Mouse (Mus musculus): ENCODE measurements around the gene Cdk14. TPM values are rescaled to one million over a fixed set of nuclear protein-coding genes. Genes with fewer than 3 reads are reported as not detected.
"Not testable (repeated sequence)": the region's sequence is repeated elsewhere in the genome, so short reads cannot be mapped to it uniquely, and the experiment has no call there.

Cdk14 gene
- polyA plus RNA-seq, 1 experiment from 2014 or later: 13.8 TPM

- no peak for ATAC-seq (replicated peaks; ENCODE audit: low FRiP score)
- Histone ChIP-seq H3K9me3 (replicated peaks) (no peaks in the 10 kb centered on the region), H3K36me3 (no peaks in the 10 kb centered on the region), H3K27ac (no peak overlapping the region), H3K9ac (no peak overlapping the region), H3K4me2 (no peak overlapping the region), H3K4me1 (no peaks in the 10 kb centered on the region), H3K27me3 (no peaks in the 10 kb centered on the region), H3K4me3 (replicated peaks) (no peak overlapping the region)
- WGBS: 90% methylated on average over 2 of the region's 2 CpGs
These were observed 173.5 kb downstream of the Cdk14 start for GRCm38 (mm10) chr5:5246534-5247175.

GRCm38 (mm10) chr5:5245182-5245581, 174.9 kb downstream of the Cdk14 start:
- H3K9me3 ChIP-seq (replicated peaks): no peaks in the 10 kb centered on the region
- no peak overlapping the region for H3K27ac ChIP-seq
- H3K9ac ChIP-seq: no peak overlapping the region
- ATAC-seq (replicated peaks; ENCODE audit: low FRiP score): no peak
- no peaks in the 10 kb centered on the region for H3K4me1 ChIP-seq
- 91% methylated on average over 7 of the region's 7 CpGs for WGBS
- H3K4me2 ChIP-seq: no peak overlapping the region
- no peaks in the 10 kb centered on the region for H3K27me3 ChIP-seq
- no peak overlapping the region for H3K4me3 ChIP-seq (replicated peaks)
- H3K36me3 ChIP-seq: no peaks in the 10 kb centered on the region

- Histone ChIP-seq H3K36me3 (no peaks in the 10 kb centered on the region), H3K4me2 (no peak overlapping the region), H3K27ac (no peak overlapping the region), H3K4me1 (no peaks in the 10 kb centered on the region), H3K9me3 (replicated peaks) (no peaks in the 10 kb centered on the region), H3K27me3 (no peaks in the 10 kb centered on the region), H3K9ac (no peak overlapping the region), H3K4me3 (replicated peaks) (no peak overlapping the region)
- no peak for ATAC-seq (replicated peaks; ENCODE audit: low FRiP score)
These were observed 176.5 kb downstream of the Cdk14 start for GRCm38 (mm10) chr5:5243648-5244047.

GRCm38 (mm10) chr5:5242704-5243103, 177.4 kb downstream of the Cdk14 start:
- Histone ChIP-seq H3K4me2 (no peak overlapping the region), H3K4me1 (no peaks in the 10 kb centered on the region), H3K27ac (no peak overlapping the region), H3K9ac (no peak overlapping the region), H3K27me3 (no peaks in the 10 kb centered on the region), H3K9me3 (replicated peaks) (0 out of 2 replicates have a peak, but pooled peaks cover 1% of the 10 kb centered on the region), H3K36me3 (no peaks in the 10 kb centered on the region), H3K4me3 (replicated peaks) (no peak overlapping the region)
- 85% methylated on average over 5 of the region's 5 CpGs for WGBS
- ATAC-seq (replicated peaks; ENCODE audit: low FRiP score): no peak

- WGBS: 90% methylated on average over 6 of the region's 6 CpGs
- no peak for ATAC-seq (replicated peaks; ENCODE audit: low FRiP score)
- Histone ChIP-seq H3K4me1 (no peaks in the 10 kb centered on the region), H3K9ac (no peak overlapping the region), H3K9me3 (replicated peaks) (peaks cover 7% of the 10 kb centered on the region; the same call in 1 of the 2 replicates), H3K27ac (no peak overlapping the region), H3K4me3 (replicated peaks) (no peak overlapping the region), H3K27me3 (no peaks in the 10 kb centered on the region), H3K36me3 (peaks cover 6% of the 10 kb centered on the region; the same call in 1 of the 2 replicates), H3K4me2 (no peak overlapping the region)
These were observed 179.0 kb downstream of the Cdk14 start for GRCm38 (mm10) chr5:5241088-5241487.

- Histone ChIP-seq H3K4me1 (no peaks in the 10 kb centered on the region), H3K36me3 (peaks cover 6% of the 10 kb centered on the region; the same call in 1 of the 2 replicates), H3K27ac (no peak overlapping the region), H3K27me3 (no peaks in the 10 kb centered on the region), H3K9ac (no peak overlapping the region), H3K4me3 (replicated peaks) (no peak overlapping the region), H3K4me2 (no peak overlapping the region), H3K9me3 (replicated peaks) (peaks cover 7% of the 10 kb centered on the region; the same call in 1 of the 2 replicates)
- ATAC-seq (replicated peaks; ENCODE audit: low FRiP score): no peak
- 96% methylated on average over 3 of the region's 3 CpGs for WGBS
These were observed 180.0 kb downstream of the Cdk14 start for GRCm38 (mm10) chr5:5240121-5240520.

GRCm38 (mm10) chr5:5234935-5235334, 185.2 kb downstream of the Cdk14 start:
- not testable (repeated sequence) for H3K4me1 ChIP-seq; ATAC-seq (replicated peaks; ENCODE audit: low FRiP score); H3K27me3 ChIP-seq; H3K9me3 ChIP-seq (replicated peaks); H3K4me3 ChIP-seq (replicated peaks); H3K27ac ChIP-seq; H3K36me3 ChIP-seq; H3K9ac ChIP-seq; H3K4me2 ChIP-seq
- WGBS: 89% methylated on average over 10 of the region's 10 CpGs

GRCm38 (mm10) chr5:5226966-5227365, 193.1 kb downstream of the Cdk14 start:
- no peak for ATAC-seq (replicated peaks; ENCODE audit: low FRiP score)
- H3K4me1 ChIP-seq: no peaks in the 10 kb centered on the region
- no peaks in the 10 kb centered on the region for H3K36me3 ChIP-seq
- WGBS: 90% methylated on average over 4 of the region's 4 CpGs
- no peaks in the 10 kb centered on the region for H3K9me3 ChIP-seq (replicated peaks)
- H3K9ac ChIP-seq: no peak overlapping the region
- H3K4me2 ChIP-seq: no peak overlapping the region
- no peaks in the 10 kb centered on the region for H3K27me3 ChIP-seq
- H3K4me3 ChIP-seq (replicated peaks): no peak overlapping the region
- H3K27ac ChIP-seq: no peak overlapping the region

GRCm38 (mm10) chr5:5211780-5212135, 208.4 kb downstream of the Cdk14 start:
- ATAC-seq (replicated peaks; ENCODE audit: low FRiP score): no peak
- WGBS: 54% methylated on average over 1 of the region's 1 CpGs
- no peak overlapping the region for H3K4me2 ChIP-seq

GRCm38 (mm10) chr5:5211034-5211779, 208.9 kb downstream of the Cdk14 start:
- H3K9me3 ChIP-seq (replicated peaks): no peaks in the 10 kb centered on the region
- H3K4me2 ChIP-seq: no peak overlapping the region
- no peak overlapping the region for H3K27ac ChIP-seq
- H3K27me3 ChIP-seq: no peaks in the 10 kb centered on the region
- H3K4me3 ChIP-seq (replicated peaks): no peak overlapping the region
- H3K36me3 ChIP-seq: no peaks in the 10 kb centered on the region
- H3K4me1 ChIP-seq: no peaks in the 10 kb centered on the region
- WGBS: 63% methylated on average over 7 of the region's 7 CpGs
- H3K9ac ChIP-seq: no peak overlapping the region
- ATAC-seq (replicated peaks; ENCODE audit: low FRiP score): no peak

More at GRCm38 (mm10) chr5:5211780-5212135, 208.4 kb downstream of the Cdk14 start:
- H3K4me1 ChIP-seq: no peaks in the 10 kb centered on the region
- H3K4me3 ChIP-seq (replicated peaks): no peak overlapping the region
- no peaks in the 10 kb centered on the region for H3K9me3 ChIP-seq (replicated peaks)
- H3K36me3 ChIP-seq: no peaks in the 10 kb centered on the region
- H3K27ac ChIP-seq: no peak overlapping the region
- no peaks in the 10 kb centered on the region for H3K27me3 ChIP-seq
- no peak overlapping the region for H3K9ac ChIP-seq

- Histone ChIP-seq H3K4me1 (no peaks in the 10 kb centered on the region), H3K4me2 (no peak overlapping the region), H3K27ac (no peak overlapping the region), H3K36me3 (no peaks in the 10 kb centered on the region), H3K9me3 (replicated peaks) (no peaks in the 10 kb centered on the region), H3K27me3 (no peaks in the 10 kb centered on the region), H3K9ac (no peak overlapping the region), H3K4me3 (replicated peaks) (no peak overlapping the region)
- WGBS: 88% methylated on average over 4 of the region's 4 CpGs
- ATAC-seq (replicated peaks; ENCODE audit: low FRiP score): no peak
These were observed 212.1 kb downstream of the Cdk14 start for GRCm38 (mm10) chr5:5208016-5208415.

- 87% methylated on average over 9 of the region's 9 CpGs for WGBS
- H3K4me3 ChIP-seq (replicated peaks): no peak overlapping the region
- H3K9me3 ChIP-seq (replicated peaks): no peaks in the 10 kb centered on the region
- no peaks in the 10 kb centered on the region for H3K36me3 ChIP-seq
- H3K4me2 ChIP-seq: no peak overlapping the region
- H3K27ac ChIP-seq: no peak overlapping the region
- no peak overlapping the region for H3K9ac ChIP-seq
- no peaks in the 10 kb centered on the region for H3K27me3 ChIP-seq
- no peaks in the 10 kb centered on the region for H3K4me1 ChIP-seq
- ATAC-seq (replicated peaks; ENCODE audit: low FRiP score): no peak
These were observed 214.1 kb downstream of the Cdk14 start for GRCm38 (mm10) chr5:5206012-5206411.
